In the genomic region with DNA sequence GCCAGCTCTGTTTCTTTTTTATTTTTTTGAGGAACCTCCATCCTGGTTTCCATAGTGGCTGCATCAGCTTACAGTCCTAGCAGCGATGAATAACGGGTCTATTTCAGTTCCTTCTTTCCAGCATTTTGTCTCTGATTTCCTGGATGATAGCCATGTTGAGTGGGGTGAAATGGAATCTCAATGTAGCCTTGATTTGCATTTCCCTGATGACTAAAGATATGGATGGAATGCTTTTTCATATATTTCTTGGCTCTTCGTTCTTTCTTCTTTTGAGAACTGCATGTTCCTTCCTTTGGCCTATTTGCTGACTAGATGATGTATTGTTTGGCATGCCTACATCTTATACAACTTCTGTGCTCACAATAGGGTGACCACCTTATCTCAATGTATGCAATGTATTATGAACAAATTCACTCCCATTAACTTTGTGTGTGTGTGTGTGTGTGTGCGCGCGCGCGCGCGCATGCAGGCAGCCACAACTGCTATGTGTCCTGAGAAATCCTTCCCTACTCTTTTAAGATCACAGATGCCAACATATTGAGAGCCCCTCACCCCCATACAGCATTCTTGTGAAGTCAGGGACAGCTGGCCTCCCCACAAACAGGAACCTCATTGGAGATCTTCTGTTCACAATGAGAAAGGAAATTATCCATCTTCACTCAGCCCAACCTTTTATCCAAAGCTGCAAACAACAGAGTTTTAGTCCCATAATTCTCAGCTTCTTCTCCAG, we compare ENCODE assay signal across 26 mouse cellular contexts. TPM values are rescaled to one million over a fixed set of nuclear protein-coding genes. Genes with fewer than 3 reads are reported as not detected.
A peak's percentile ranks its signal among the peaks of the same experiment; 100 is the strongest.
DNase-seq lines count a peak whose midpoint lies in the region; ATAC-seq and TF ChIP-seq lines count a peak whose summit lies in the region.
"Had no signal": no experiment of that assay in that cellular context is flagged by ENCODE, and none has a peak within 500 bp of the region (broad histone marks: within the 10 kb centered on the region; RNA-seq: fewer than 3 reads in every experiment).

No protein-coding gene starts in this region.

- peak; percentile 36 for DNase-seq in kidney, postnatal 0 days (ENCODE audit: low spot score)
- peak; percentile 38 for DNase-seq in right cerebral cortex, adult 18-20 months
- DNase-seq in right cerebral cortex, postnatal 4 days = no peak
- DNase-seq in embryonic facial prominence, embryonic 14.5 days (ENCODE audit: low spot score) = peak; percentile 74
- no peak for DNase-seq in cerebellum, postnatal 36 days
- no peak for DNase-seq in hindbrain, embryonic 11.5 days (ENCODE audit: low spot score)
- DNase-seq: cerebellum, adult 9-11 months; gastrocnemius, adult 2 months; heart, postnatal 4 days; kidney, adult 9 months; kidney, postnatal 36 days; liver; lung, postnatal 4 days; midbrain, embryonic 14.5 days; right cerebral cortex, postnatal 25 days; thymus, adult 2 months; thymus, postnatal 4 days had no signal

- no peak overlapping the region for H3K4me3 ChIP-seq in kidney, postnatal 0 days (replicated peaks; ENCODE audit: low read depth, low read length)
- no peak overlapping the region for H3K4me3 ChIP-seq in kidney, embryonic 14.5 days (ENCODE audit: low read length)
- H3K4me3 ChIP-seq in embryonic facial prominence, embryonic 14.5 days (ENCODE audit: low read depth, low read length) = no peak overlapping the region
- H3K4me3 ChIP-seq in hindbrain, embryonic 11.5 days (ENCODE audit: low read depth, low read length) = no peak overlapping the region
- H3K4me3 ChIP-seq: forebrain, embryonic 12.5 days; gastrocnemius, adult 2 months; heart, embryonic 15.5 days; hindbrain, embryonic 15.5 days; intestine, embryonic 15.5 days; liver, embryonic 15.5 days; neural tube, embryonic 12.5 days had no signal

- no peaks in the 10 kb centered on the region for H3K36me3 ChIP-seq in kidney, postnatal 0 days (ENCODE audit: insufficient read depth, low read length)
- H3K36me3 ChIP-seq in kidney, embryonic 14.5 days (ENCODE audit: control insufficient read depth, insufficient read depth, low read length) = no peaks in the 10 kb centered on the region
- no peaks in the 10 kb centered on the region for H3K36me3 ChIP-seq in embryonic facial prominence, embryonic 14.5 days (ENCODE audit: control insufficient read depth, insufficient read depth, low read length)
- no peaks in the 10 kb centered on the region for H3K36me3 ChIP-seq in hindbrain, embryonic 11.5 days (ENCODE audit: control insufficient read depth, insufficient read depth, low read length)
- H3K36me3 ChIP-seq: forebrain, embryonic 12.5 days; heart, embryonic 15.5 days; hindbrain, embryonic 15.5 days; intestine, embryonic 15.5 days; liver, embryonic 15.5 days; neural tube, embryonic 12.5 days had no signal

- no peak overlapping the region for H3K4me2 ChIP-seq in kidney, postnatal 0 days (ENCODE audit: low read length)
- H3K4me2 ChIP-seq in kidney, embryonic 14.5 days (replicated peaks; ENCODE audit: low read depth, low read length) = no peak overlapping the region
- H3K4me2 ChIP-seq in embryonic facial prominence, embryonic 14.5 days (ENCODE audit: low read depth, low read length) = no peak overlapping the region
- no peak overlapping the region for H3K4me2 ChIP-seq in hindbrain, embryonic 11.5 days (replicated peaks; ENCODE audit: low read depth, low read length)
- H3K4me2 ChIP-seq: forebrain, embryonic 12.5 days; heart, embryonic 15.5 days; hindbrain, embryonic 15.5 days; intestine, embryonic 15.5 days; liver, embryonic 15.5 days; neural tube, embryonic 12.5 days had no signal

- no peak for TF ChIP-seq CTCF in kidney, postnatal 0 days (IDR thresholded peaks at IDR 0.05; ENCODE audit: low read depth)

- H3K9ac ChIP-seq in kidney, postnatal 0 days (ENCODE audit: low read depth, low read length) = no peak overlapping the region
- H3K9ac ChIP-seq in kidney, embryonic 14.5 days (ENCODE audit: low read depth, low read length) = no peak overlapping the region
- no peak overlapping the region for H3K9ac ChIP-seq in embryonic facial prominence, embryonic 14.5 days (ENCODE audit: low read depth, low read length)
- H3K9ac ChIP-seq in hindbrain, embryonic 11.5 days (ENCODE audit: low read depth, low read length) = no peak overlapping the region
- H3K9ac ChIP-seq: forebrain, embryonic 12.5 days; heart, embryonic 15.5 days; hindbrain, embryonic 15.5 days; intestine, embryonic 15.5 days; liver, embryonic 15.5 days; neural tube, embryonic 12.5 days had no signal

- no peaks in the 10 kb centered on the region for H3K9me3 ChIP-seq in kidney, postnatal 0 days (replicated peaks; ENCODE audit: low read length)
- H3K9me3 ChIP-seq in kidney, embryonic 14.5 days (ENCODE audit: control insufficient read depth, low read length) = no peaks in the 10 kb centered on the region
- H3K9me3 ChIP-seq in embryonic facial prominence, embryonic 14.5 days (ENCODE audit: control insufficient read depth, low read length) = no peaks in the 10 kb centered on the region
- no peaks in the 10 kb centered on the region for H3K9me3 ChIP-seq in hindbrain, embryonic 11.5 days (ENCODE audit: control insufficient read depth, low read length)
- H3K9me3 ChIP-seq: forebrain, embryonic 12.5 days; heart, embryonic 15.5 days; hindbrain, embryonic 15.5 days; intestine, embryonic 15.5 days; liver, embryonic 15.5 days; neural tube, embryonic 12.5 days had no signal

- no peak for ATAC-seq in kidney, postnatal 0 days (replicated peaks; ENCODE audit: low FRiP score, low read depth)
- no peak for ATAC-seq in kidney, embryonic 14.5 days (ENCODE audit: low FRiP score, low TSS enrichment)
- ATAC-seq in embryonic facial prominence, embryonic 14.5 days (ENCODE audit: low read depth) = no peak
- ATAC-seq in hindbrain, embryonic 11.5 days (ENCODE audit: low FRiP score) = no peak
- ATAC-seq: intestine, embryonic 15.5 days had no signal

- no peaks in the 10 kb centered on the region for H3K27me3 ChIP-seq in kidney, postnatal 0 days (ENCODE audit: insufficient read depth, low read length)
- no peaks in the 10 kb centered on the region for H3K27me3 ChIP-seq in kidney, embryonic 14.5 days (ENCODE audit: control insufficient read depth, insufficient read depth, low read length)
- H3K27me3 ChIP-seq in embryonic facial prominence, embryonic 14.5 days (replicated peaks; ENCODE audit: control insufficient read depth, insufficient read depth, low read length) = no peaks in the 10 kb centered on the region
- H3K27me3 ChIP-seq in hindbrain, embryonic 11.5 days (ENCODE audit: control insufficient read depth, insufficient read depth, low read length) = no peaks in the 10 kb centered on the region
- H3K27me3 ChIP-seq: forebrain, embryonic 12.5 days; heart, embryonic 15.5 days; hindbrain, embryonic 15.5 days; intestine, embryonic 15.5 days; liver, embryonic 15.5 days; neural tube, embryonic 12.5 days had no signal

- H3K27ac ChIP-seq in kidney, postnatal 0 days = no peak overlapping the region
- H3K27ac ChIP-seq in kidney, embryonic 14.5 days (ENCODE audit: low read depth, low read length) = no peak overlapping the region
- no peak overlapping the region for H3K27ac ChIP-seq in embryonic facial prominence, embryonic 14.5 days (replicated peaks; ENCODE audit: low read depth, low read length)
- H3K27ac ChIP-seq in hindbrain, embryonic 11.5 days (ENCODE audit: low read depth, low read length) = no peak overlapping the region
- H3K27ac ChIP-seq: forebrain, embryonic 12.5 days; gastrocnemius, adult 2 months; heart, embryonic 15.5 days; hindbrain, embryonic 15.5 days; intestine, embryonic 15.5 days; liver, embryonic 15.5 days; neural tube, embryonic 12.5 days had no signal

- 82% methylated on average over 10 of the region's 10 CpGs for WGBS in kidney, postnatal 0 days
- 94% methylated on average over 10 of the region's 10 CpGs for WGBS in kidney, embryonic 14.5 days
- 81% methylated on average over 10 of the region's 10 CpGs for WGBS in embryonic facial prominence, embryonic 14.5 days
- WGBS in hindbrain, embryonic 11.5 days = 95% methylated on average over 10 of the region's 10 CpGs

- H3K4me1 ChIP-seq in kidney, postnatal 0 days (replicated peaks; ENCODE audit: insufficient read depth, low read length) = no peaks in the 10 kb centered on the region
- no peaks in the 10 kb centered on the region for H3K4me1 ChIP-seq in kidney, embryonic 14.5 days (ENCODE audit: control insufficient read depth, insufficient read depth, low read length)
- no peaks in the 10 kb centered on the region for H3K4me1 ChIP-seq in embryonic facial prominence, embryonic 14.5 days (ENCODE audit: control insufficient read depth, insufficient read depth, low read length)
- no peaks in the 10 kb centered on the region for H3K4me1 ChIP-seq in hindbrain, embryonic 11.5 days (replicated peaks; ENCODE audit: control insufficient read depth, insufficient read depth, low read length)
- H3K4me1 ChIP-seq: forebrain, embryonic 12.5 days; heart, embryonic 15.5 days; hindbrain, embryonic 15.5 days; intestine, embryonic 15.5 days; liver, embryonic 15.5 days; neural tube, embryonic 12.5 days had no signal

RNA-seq across cellular contexts. Expression of a gene that starts 33.3 kb away (rescaled TPM):
- 0.11 TPM in 1 of 2 replicates, not detected in the other for polyA plus RNA-seq in kidney, postnatal 0 days (2015; fragmentation: Nextera tagmentation; extraction: Ambion mirVana)
- not detected in 2 replicates for polyA plus RNA-seq in kidney, embryonic 14.5 days (2014; fragmentation: Nextera tagmentation; extraction: Ambion mirVana)
- 13.0 and 14.5 TPM in 2 replicates for polyA plus RNA-seq in embryonic facial prominence, embryonic 14.5 days (2014; fragmentation: Nextera tagmentation; extraction: Ambion mirVana)
- 0.08 and 0.45 TPM in 2 replicates for polyA plus RNA-seq in hindbrain, embryonic 11.5 days (2014; fragmentation: Nextera tagmentation; extraction: Ambion mirVana)
- polyA plus RNA-seq: hindbrain, embryonic 15.5 days; midbrain, embryonic 14.5 days had no signal

RNA-seq across cellular contexts. Expression of a gene that starts 45.1 kb away (rescaled TPM):
- 0.80 and 0.88 TPM in 2 replicates for polyA plus RNA-seq in kidney, postnatal 0 days (2015; fragmentation: Nextera tagmentation; extraction: Ambion mirVana)
- polyA plus RNA-seq in kidney, embryonic 14.5 days (2014; fragmentation: Nextera tagmentation; extraction: Ambion mirVana) = not detected in 2 replicates
- polyA plus RNA-seq in embryonic facial prominence, embryonic 14.5 days (2014; fragmentation: Nextera tagmentation; extraction: Ambion mirVana) = 0.22 and 0.29 TPM in 2 replicates
- not detected in 2 replicates for polyA plus RNA-seq in hindbrain, embryonic 11.5 days (2014; fragmentation: Nextera tagmentation; extraction: Ambion mirVana)
- polyA plus RNA-seq: forebrain, embryonic 12.5 days; heart, embryonic 15.5 days; hindbrain, embryonic 15.5 days; lung, embryonic 16.5 days; midbrain, embryonic 14.5 days; neural tube, embryonic 12.5 days; stomach, embryonic 14.5 days had no signal

Comparison
In these comparisons a context has a peak if more than half of its experiments do, and no peak if none do; other contexts are left out.
1. DNase-seq: peak in kidney, postnatal 0 days (single experiment), right cerebral cortex, adult 18-20 months (single experiment) and embryonic facial prominence, embryonic 14.5 days (single experiment); none in right cerebral cortex, postnatal 4 days (single experiment), cerebellum, postnatal 36 days (0 of 2) and hindbrain, embryonic 11.5 days (single experiment).